9 mouse cellular contexts compared by ENCODE assay signal in genomic region chr8:95175808-95176207, GRCm38 (mm10). TPM values are rescaled to one million over a fixed set of nuclear protein-coding genes. Genes with fewer than 3 reads are reported as not detected.
DNase-seq lines count a peak whose midpoint lies in the region; ATAC-seq and TF ChIP-seq lines count a peak whose summit lies in the region.
"Had no signal": no experiment of that assay in that cellular context is flagged by ENCODE, and none has a peak within 500 bp of the region (broad histone marks: within the 10 kb centered on the region; RNA-seq: fewer than 3 reads in every experiment).

No protein-coding gene starts in this region.

- 0 out of 2 replicates have a peak, but pooled peaks have one; percentile 12 for ATAC-seq in embryonic facial prominence, embryonic 12.5 days (ENCODE audit: insufficient number of reproducible peaks, insufficient read depth, low FRiP score, low TSS enrichment)
- peak; percentile 93 for ATAC-seq in midbrain, embryonic 16.5 days

- TF ChIP-seq EP300 in heart, adult 2 months (IDR thresholded peaks at IDR 0.05; ENCODE audit: insufficient read depth, low read depth, low read length): no peak

- no peaks in the 10 kb centered on the region for H3K4me1 ChIP-seq in embryonic facial prominence, embryonic 12.5 days
- peaks cover 11% of the 10 kb centered on the region for H3K4me1 ChIP-seq in midbrain, embryonic 16.5 days (ENCODE audit: control insufficient read depth, insufficient read depth, low read length)
- no peaks in the 10 kb centered on the region for H3K4me1 ChIP-seq in heart, adult 2 months (ENCODE audit: control insufficient read depth, insufficient read depth, low read length)
- H3K4me1 ChIP-seq: heart, embryonic 15.5 days had no signal

- no peaks in the 10 kb centered on the region for H3K36me3 ChIP-seq in embryonic facial prominence, embryonic 12.5 days
- no peaks in the 10 kb centered on the region for H3K36me3 ChIP-seq in midbrain, embryonic 16.5 days (ENCODE audit: control insufficient read depth, insufficient read depth, low read length)
- no peaks in the 10 kb centered on the region for H3K36me3 ChIP-seq in heart, adult 2 months (ENCODE audit: control insufficient read depth, insufficient read depth, low read length)
- H3K36me3 ChIP-seq: heart, embryonic 15.5 days had no signal

- TF ChIP-seq POLR2A in heart, adult 2 months (IDR thresholded peaks at IDR 0.05; ENCODE audit: insufficient read depth, low read depth, low read length): no peak

- H3K4me3 ChIP-seq in embryonic facial prominence, embryonic 12.5 days: no peak overlapping the region
- H3K4me3 ChIP-seq in midbrain, embryonic 16.5 days (ENCODE audit: low read depth, low read length): no peak overlapping the region
- no peak overlapping the region for H3K4me3 ChIP-seq in heart, adult 2 months
- H3K4me3 ChIP-seq: heart, embryonic 15.5 days had no signal

- no peaks in the 10 kb centered on the region for H3K9me3 ChIP-seq in embryonic facial prominence, embryonic 12.5 days
- H3K9me3 ChIP-seq in midbrain, embryonic 16.5 days (replicated peaks; ENCODE audit: control insufficient read depth, low read length, poor library complexity, severe bottlenecking): no peaks in the 10 kb centered on the region
- H3K9me3 ChIP-seq: heart, embryonic 15.5 days had no signal

- no peak overlapping the region for H3K9ac ChIP-seq in embryonic facial prominence, embryonic 12.5 days
- H3K9ac ChIP-seq in midbrain, embryonic 16.5 days (ENCODE audit: low read depth, low read length): peak overlapping the region; percentile 30
- no peak overlapping the region for H3K9ac ChIP-seq in heart, adult 2 months (ENCODE audit: low read depth, low read length)
- H3K9ac ChIP-seq: heart, embryonic 15.5 days had no signal

- no peak overlapping the region for H3K4me2 ChIP-seq in embryonic facial prominence, embryonic 12.5 days (replicated peaks)
- H3K4me2 ChIP-seq in midbrain, embryonic 16.5 days (ENCODE audit: low read length): peak overlapping the region; percentile 1
- H3K4me2 ChIP-seq: heart, embryonic 15.5 days had no signal

- TF ChIP-seq CTCF in heart, adult 2 months (IDR thresholded peaks at IDR 0.05): no peak

- intact Hi-C loops in heart, adult 2 months (cut with DNase I): no loop called here

- H3K27me3 ChIP-seq in embryonic facial prominence, embryonic 12.5 days: no peaks in the 10 kb centered on the region
- H3K27me3 ChIP-seq in midbrain, embryonic 16.5 days (ENCODE audit: control insufficient read depth, insufficient read depth, low read depth, low read length): no peaks in the 10 kb centered on the region
- no peaks in the 10 kb centered on the region for H3K27me3 ChIP-seq in heart, adult 2 months (ENCODE audit: control insufficient read depth, insufficient read depth, low read length)
- H3K27me3 ChIP-seq: heart, embryonic 15.5 days had no signal

- 68% methylated on average over 18 of the region's 18 CpGs for WGBS in embryonic facial prominence, embryonic 12.5 days
- WGBS in midbrain, embryonic 16.5 days: 10% methylated on average over 18 of the region's 18 CpGs
- WGBS in heart, adult 2 months: 71% methylated on average over 18 of the region's 18 CpGs

- H3K79me2 ChIP-seq in heart, adult 2 months (replicated peaks; ENCODE audit: control insufficient read depth, insufficient read depth, low read length): no peaks in the 10 kb centered on the region

- no peak overlapping the region for H3K27ac ChIP-seq in embryonic facial prominence, embryonic 12.5 days
- peak overlapping the region; percentile 87 for H3K27ac ChIP-seq in midbrain, embryonic 16.5 days (ENCODE audit: low read length)
- H3K27ac ChIP-seq in heart, adult 2 months: no peak overlapping the region
- H3K27ac ChIP-seq: heart, embryonic 15.5 days had no signal

- DNase-seq in adrenal gland, adult 2 months: peak; percentile 62
- DNase-seq in adrenal gland, postnatal 4 days (ENCODE audit: low spot score in 2 of 2): no peak
- DNase-seq in layer of hippocampus, adult 9-11 months: peak; percentile 52
- DNase-seq in lung, postnatal 25 days (ENCODE audit: low spot score): no peak
- no peak for DNase-seq in heart, adult 2 months
- DNase-seq in gastrocnemius, adult 18-20 months (ENCODE audit: low spot score): no peak

RNA-seq across cellular contexts. Expression of gene Kifc3, which starts 26.8 kb away (rescaled TPM):
- 100 to 1,000 TPM; 134 to 144 TPM for total RNA-seq in adrenal gland, adult 2 months (2021)
- 268 and 330 TPM in 2 replicates for polyA plus RNA-seq in adrenal gland, adult 2 months (2012; rRNA removed)
- 100 to 1,000 TPM; 116 to 117 TPM for total RNA-seq in adrenal gland, postnatal 4 days (2021)
- polyA plus RNA-seq in embryonic facial prominence, embryonic 12.5 days (2016; fragmentation: Nextera tagmentation; extraction: Ambion mirVana): 11.7 and 15.1 TPM in 2 replicates
- 28.2 and 31.1 TPM in 2 replicates for polyA plus RNA-seq in midbrain, embryonic 16.5 days (2015; fragmentation: Nextera tagmentation; extraction: Ambion mirVana)
- total RNA-seq in heart, adult 2 months (2021): 10 to 100 TPM; 76.2 to 93.4 TPM
- 58.7 and 64.9 TPM in 2 replicates for polyA plus RNA-seq in heart, adult 2 months (2012; rRNA removed)
- total RNA-seq in gastrocnemius, adult 18-20 months (2021): 10 to 100 TPM in 1 of 2 experiments, 1 to 10 TPM in 1; 8.7 to 14.5 TPM

Comparison
In these comparisons a context has a peak if more than half of its experiments do, and no peak if none do; other contexts are left out.
1. DNase-seq: peak in adrenal gland, adult 2 months (single experiment) and layer of hippocampus, adult 9-11 months (single experiment); none in adrenal gland, postnatal 4 days (0 of 2), lung, postnatal 25 days (single experiment), heart, adult 2 months (0 of 2) and gastrocnemius, adult 18-20 months (single experiment).
2. RNA of gene Kifc3, which starts 26.8 kb away (total RNA-seq): 134 to 144 TPM in adrenal gland, adult 2 months, 116 to 117 TPM in adrenal gland, postnatal 4 days and 76.2 to 93.4 TPM in heart, adult 2 months; 8.7 to 14.5 TPM in gastrocnemius, adult 18-20 months; every median in the first group is over 4 times any median in the second.